Mouse (Mus musculus): ENCODE measurements around the gene Pik3c2a. TPM values are rescaled to one million over a fixed set of nuclear protein-coding genes. Genes with fewer than 3 reads are reported as not detected.

The Pik3c2a gene
- total and polyA plus RNA-seq, 3 experiments, result 10.9 to 35.3 (median 14.3) TPM

DNA sequence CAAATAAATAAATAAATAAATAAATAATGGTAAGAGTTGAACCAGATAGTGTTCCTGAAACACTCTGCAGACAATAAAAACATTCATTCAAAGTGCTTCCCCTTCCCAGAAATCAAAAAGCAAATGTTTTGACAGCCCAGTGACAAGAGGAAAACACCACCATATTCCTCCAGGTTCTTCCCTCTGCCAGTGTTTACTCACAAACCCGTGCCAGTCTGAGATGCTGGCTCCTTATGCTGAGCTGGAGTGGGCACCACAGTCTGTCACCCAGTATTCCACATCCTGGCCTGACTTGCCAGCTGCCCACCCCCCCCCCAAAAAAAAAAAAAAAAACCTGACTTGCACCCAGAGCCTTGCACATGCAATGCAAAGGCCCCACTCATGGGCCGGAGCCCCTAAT, 144.4 kb downstream of the Pik3c2a start:
- Histone ChIP-seq H3K36me3 (replicated peaks in 1 of 2; ENCODE audit: control insufficient read depth in 1 of 2, insufficient read depth in 1 of 2, low read length in 1 of 2) (no peaks in the 10 kb centered on the region), H3K4me1 (ENCODE audit: control insufficient read depth in 1 of 2, insufficient read depth in 2 of 2) (peaks cover 0 to 20% of the 10 kb centered on the region in 2 experiments; a peak in 3 of 4 replicates), H3K79me2 (replicated peaks; ENCODE audit: control insufficient read depth, extremely low read depth, insufficient read depth, poor library complexity, severe bottlenecking) (no peaks in the 10 kb centered on the region), H3K4me2 (ENCODE audit: insufficient read depth, low read depth, poor library complexity, severe bottlenecking) (no peak overlapping the region), H3K27me3 (replicated peaks) (no peaks in the 10 kb centered on the region), H3K4me3 (replicated peaks in 1 of 3; ENCODE audit: low read depth in 2 of 3, low read length in 2 of 3, poor library complexity in 1 of 3) (no peak overlapping the region), H3K9ac (ENCODE audit: insufficient read depth, low read depth) (no peak overlapping the region), H3K9me3 (replicated peaks; ENCODE audit: low read length) (no peaks in the 10 kb centered on the region), H3K27ac (ENCODE audit: insufficient read depth, low read depth) (no peak overlapping the region)
- dilution Hi-C loops (cut with MboI; ENCODE audit: extremely low pct_ligation_motif_present, extremely low pct_unique_long_range_greater_than_20kb, low sequenced_read_pairs), result no loop called here
- no peak for DNase-seq (ENCODE audit: extremely low read depth)
- no peak for TF ChIP-seq NRF1 (IDR thresholded peaks at IDR 0.05; ENCODE audit: low read depth, low read length)
- TF ChIP-seq UBTF (IDR thresholded peaks at IDR 0.05; ENCODE audit: low read depth, low read length), result no peak
- no peak for TF ChIP-seq HCFC1 (IDR thresholded peaks at IDR 0.05; ENCODE audit: low read depth, low read length)
- no peak for TF ChIP-seq RCOR1 (conservative IDR thresholded peaks at IDR 0.05; ENCODE audit: low read depth, low read length)
- TF ChIP-seq TBP (conservative IDR thresholded peaks at IDR 0.05; ENCODE audit: low read depth, low read length), result no peak
- TF ChIP-seq MEF2A (IDR thresholded peaks at IDR 0.05; ENCODE audit: borderline replicate concordance, low read depth, low read length), result no peak
- no peak for TF ChIP-seq CTCF (conservative IDR thresholded peaks at IDR 0.05 in 1 of 2, IDR thresholded peaks at IDR 0.05 in 1 of 2; ENCODE audit: low read depth in 2 of 2, low read length in 2 of 2)
- no peak for TF ChIP-seq MYC (IDR thresholded peaks at IDR 0.05; ENCODE audit: low read depth, low read length)
- TF ChIP-seq MAX (IDR thresholded peaks at IDR 0.05; ENCODE audit: low read length), result no peak
- no peak for TF ChIP-seq ELF1 (IDR thresholded peaks at IDR 0.05; ENCODE audit: low read depth, low read length)
- no peak for TF ChIP-seq ZC3H11A (IDR thresholded peaks at IDR 0.05; ENCODE audit: low read depth, low read length)
- no peak for TF ChIP-seq POLR2AphosphoS2 (IDR thresholded peaks at IDR 0.05; ENCODE audit: low read depth, low read length)
- no peak for TF ChIP-seq CHD2 (IDR thresholded peaks at IDR 0.05; ENCODE audit: low read length)
- no peak for TF ChIP-seq RAD21 (IDR thresholded peaks at IDR 0.05; ENCODE audit: low read depth, low read length)
- TF ChIP-seq BHLHE40 (IDR thresholded peaks at IDR 0.05; ENCODE audit: low read depth, low read length), result no peak
- TF ChIP-seq USF2 (conservative IDR thresholded peaks at IDR 0.05; ENCODE audit: low read depth, low read length), result no peak
- in situ Hi-C loops (cut with MboI; ENCODE audit: low pct_ligation_motif_present, low pct_unique_long_range_greater_than_20kb, low sequenced_read_pairs), result no loop called here

DNA sequence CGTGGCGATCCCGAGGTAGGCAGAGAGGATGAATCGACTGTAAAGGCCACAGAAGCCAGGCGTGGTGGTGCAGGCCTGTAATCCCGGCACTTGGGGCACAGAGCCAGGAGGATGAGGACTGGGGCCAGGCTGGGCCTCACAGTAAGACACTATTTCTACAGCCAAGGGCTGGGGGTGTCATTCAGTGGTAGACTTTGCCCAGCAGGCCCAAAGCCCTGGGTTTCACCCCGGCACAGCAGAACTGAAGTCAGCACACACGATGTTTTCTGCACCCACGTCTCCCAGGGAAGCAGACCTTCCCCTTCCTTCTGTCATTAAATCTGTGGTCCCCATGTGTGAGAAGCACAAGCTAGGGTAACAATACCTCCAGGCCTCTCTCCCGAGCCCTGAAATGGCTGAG, 144.9 kb downstream of the Pik3c2a start:
- Histone ChIP-seq H3K4me1 (ENCODE audit: control insufficient read depth in 1 of 2, insufficient read depth in 2 of 2) (peaks cover 0 to 21% of the 10 kb centered on the region in 2 experiments; a peak in 3 of 4 replicates), H3K4me3 (replicated peaks in 1 of 3; ENCODE audit: low read depth in 2 of 3, low read length in 2 of 3, poor library complexity in 1 of 3) (no peak overlapping the region), H3K27ac (ENCODE audit: insufficient read depth, low read depth) (no peak overlapping the region), H3K9ac (ENCODE audit: insufficient read depth, low read depth) (no peak overlapping the region), H3K4me2 (ENCODE audit: insufficient read depth, low read depth, poor library complexity, severe bottlenecking) (no peak overlapping the region), H3K36me3 (replicated peaks in 1 of 2; ENCODE audit: control insufficient read depth in 1 of 2, insufficient read depth in 1 of 2, low read length in 1 of 2) (no peaks in the 10 kb centered on the region), H3K9me3 (replicated peaks; ENCODE audit: low read length) (no peaks in the 10 kb centered on the region), H3K79me2 (replicated peaks; ENCODE audit: control insufficient read depth, extremely low read depth, insufficient read depth, poor library complexity, severe bottlenecking) (no peaks in the 10 kb centered on the region), H3K27me3 (replicated peaks) (no peaks in the 10 kb centered on the region)
- DNase-seq (ENCODE audit: extremely low read depth), result no peak
- dilution Hi-C loops (cut with MboI; ENCODE audit: extremely low pct_ligation_motif_present, extremely low pct_unique_long_range_greater_than_20kb, low sequenced_read_pairs) (no loop called here), in situ Hi-C loops (cut with MboI; ENCODE audit: low pct_ligation_motif_present, low pct_unique_long_range_greater_than_20kb, low sequenced_read_pairs) (no loop called here)
- no peak for TF ChIP-seq MEF2A (IDR thresholded peaks at IDR 0.05; ENCODE audit: borderline replicate concordance, low read depth, low read length)
- no peak for TF ChIP-seq USF1 (IDR thresholded peaks at IDR 0.05; ENCODE audit: low read depth, low read length)
- no peak for TF ChIP-seq ZMIZ1 (IDR thresholded peaks at IDR 0.05; ENCODE audit: low read depth, low read length)
- no peak for TF ChIP-seq NELFE (IDR thresholded peaks at IDR 0.05; ENCODE audit: low read depth, low read length)
- TF ChIP-seq IRF4 (IDR thresholded peaks at IDR 0.05; ENCODE audit: low read depth, low read length), result no peak
- no peak for TF ChIP-seq ZNF384 (IDR thresholded peaks at IDR 0.05; ENCODE audit: low read depth, low read length)

Measured in CH12.LX (cell line).